Comparison of ENCODE assay signal across 10 mouse cellular contexts in the genomic region with DNA sequence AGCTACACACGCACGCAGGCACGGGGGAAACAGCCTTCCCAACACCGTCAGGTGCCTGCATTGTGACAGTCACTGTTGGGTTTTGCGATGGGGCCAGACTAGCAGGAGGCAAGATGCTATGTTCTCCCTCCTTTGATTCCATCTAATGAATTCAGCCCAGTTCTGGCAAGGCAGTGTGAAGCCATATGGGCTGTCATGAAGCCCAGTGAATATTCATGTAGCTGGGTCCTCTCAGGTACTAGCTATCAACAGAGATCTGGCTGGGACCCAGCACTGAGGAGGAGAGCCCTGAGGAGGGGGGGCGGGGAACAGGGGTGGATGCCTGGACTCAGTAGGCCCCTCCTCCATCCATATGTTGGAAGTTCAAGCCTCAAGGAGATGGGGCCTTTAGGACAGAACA.
A peak's percentile ranks its signal among the peaks of the same experiment; 100 is the strongest.
DNase-seq lines count a peak whose midpoint lies in the region; ATAC-seq lines count a peak whose summit lies in the region.
"Had no signal": no experiment of that assay in that cellular context is flagged by ENCODE, and none has a peak within 500 bp of the region (broad histone marks: within the 10 kb centered on the region; RNA-seq: fewer than 3 reads in every experiment).

No protein-coding gene starts in this region.

- H3K4me2 ChIP-seq in midbrain, embryonic 16.5 days (ENCODE audit: low read length), result no peak overlapping the region
- H3K4me2 ChIP-seq in forebrain, embryonic 16.5 days (ENCODE audit: low read length), result peak overlapping the region; percentile 9; the same call in 1 of the 2 replicates

- no peak overlapping the region for H3K9ac ChIP-seq in midbrain, embryonic 16.5 days (ENCODE audit: low read depth, low read length)
- no peak overlapping the region for H3K9ac ChIP-seq in forebrain, embryonic 16.5 days (replicated peaks; ENCODE audit: low read depth, low read length)

- 0 out of 2 replicates have a peak, but pooled peaks have one; percentile 39 for ATAC-seq in midbrain, embryonic 16.5 days
- peak; percentile 98 for ATAC-seq in forebrain, embryonic 16.5 days

- no peaks in the 10 kb centered on the region for H3K4me1 ChIP-seq in midbrain, embryonic 16.5 days (ENCODE audit: control insufficient read depth, insufficient read depth, low read length)
- H3K4me1 ChIP-seq in midbrain, embryonic 10.5 days, result no peaks in the 10 kb centered on the region
- peaks cover 13% of the 10 kb centered on the region for H3K4me1 ChIP-seq in forebrain, embryonic 16.5 days (replicated peaks; ENCODE audit: control insufficient read depth, insufficient read depth, low read length)
- no peaks in the 10 kb centered on the region for H3K4me1 ChIP-seq in heart, embryonic 10.5 days

- 50% methylated on average over 6 of the region's 6 CpGs for WGBS in midbrain, embryonic 16.5 days
- WGBS in midbrain, embryonic 10.5 days, result 87% methylated on average over 6 of the region's 6 CpGs
- 33% methylated on average over 6 of the region's 6 CpGs for WGBS in forebrain, embryonic 16.5 days
- WGBS in heart, embryonic 10.5 days, result 74% methylated on average over 6 of the region's 6 CpGs

- no peaks in the 10 kb centered on the region for H3K27me3 ChIP-seq in midbrain, embryonic 16.5 days (ENCODE audit: control insufficient read depth, insufficient read depth, low read depth, low read length)
- H3K27me3 ChIP-seq in midbrain, embryonic 10.5 days (ENCODE audit: low read depth, poor library complexity, severe bottlenecking), result no peaks in the 10 kb centered on the region
- H3K27me3 ChIP-seq in forebrain, embryonic 16.5 days (replicated peaks; ENCODE audit: control insufficient read depth, insufficient read depth, low read length), result no peaks in the 10 kb centered on the region
- H3K27me3 ChIP-seq in heart, embryonic 10.5 days (ENCODE audit: insufficient read depth, poor library complexity, severe bottlenecking), result no peaks in the 10 kb centered on the region

- H3K4me3 ChIP-seq in midbrain, embryonic 16.5 days (ENCODE audit: low read depth, low read length), result no peak overlapping the region
- no peak overlapping the region for H3K4me3 ChIP-seq in midbrain, embryonic 10.5 days
- no peak overlapping the region for H3K4me3 ChIP-seq in forebrain, embryonic 16.5 days (replicated peaks; ENCODE audit: low read length)
- no peak overlapping the region for H3K4me3 ChIP-seq in heart, embryonic 10.5 days
- H3K4me3 ChIP-seq: heart, adult 2 months had no signal

- no peaks in the 10 kb centered on the region for H3K36me3 ChIP-seq in midbrain, embryonic 16.5 days (ENCODE audit: control insufficient read depth, insufficient read depth, low read length)
- H3K36me3 ChIP-seq in midbrain, embryonic 10.5 days, result no peaks in the 10 kb centered on the region
- no peaks in the 10 kb centered on the region for H3K36me3 ChIP-seq in forebrain, embryonic 16.5 days (ENCODE audit: control insufficient read depth, insufficient read depth)
- H3K36me3 ChIP-seq in heart, embryonic 10.5 days, result no peaks in the 10 kb centered on the region

- DNase-seq in midbrain, embryonic 10.5 days (ENCODE audit: low spot score), result no peak
- peak; percentile 21 for DNase-seq in left cerebral cortex, adult 11 months (ENCODE audit: low spot score)
- DNase-seq in telencephalon, adult 2 months (ENCODE audit: low read depth, low spot score), result peak; percentile 74
- no peak for DNase-seq in natural killer cell, adult 2 months (ENCODE audit: low spot score in 2 of 2)
- no peak for DNase-seq in adrenal gland, postnatal 4 days (ENCODE audit: low spot score in 2 of 2)
- no peak for DNase-seq in heart, embryonic 10.5 days (ENCODE audit: low spot score)
- DNase-seq: heart, adult 2 months; kidney, adult 9 months had no signal

- H3K27ac ChIP-seq in midbrain, embryonic 16.5 days (ENCODE audit: low read length), result no peak overlapping the region
- H3K27ac ChIP-seq in midbrain, embryonic 10.5 days (replicated peaks), result no peak overlapping the region
- H3K27ac ChIP-seq in forebrain, embryonic 16.5 days (ENCODE audit: low read length), result peak overlapping the region; percentile 86
- no peak overlapping the region for H3K27ac ChIP-seq in heart, embryonic 10.5 days
- H3K27ac ChIP-seq: heart, adult 2 months had no signal

- peaks cover 2% of the 10 kb centered on the region; the same call in 1 of the 2 replicates for H3K9me3 ChIP-seq in midbrain, embryonic 16.5 days (replicated peaks; ENCODE audit: control insufficient read depth, low read length, poor library complexity, severe bottlenecking)
- H3K9me3 ChIP-seq in midbrain, embryonic 10.5 days (replicated peaks), result peaks cover 8% of the 10 kb centered on the region
- H3K9me3 ChIP-seq in forebrain, embryonic 16.5 days (ENCODE audit: control insufficient read depth, low read length), result peaks cover 5% of the 10 kb centered on the region; the same call in 1 of the 2 replicates
- H3K9me3 ChIP-seq in heart, embryonic 10.5 days, result peaks cover 3% of the 10 kb centered on the region

Comparison
In these comparisons a context has a peak if more than half of its experiments do, and no peak if none do; other contexts are left out.
1. DNase-seq: peak in left cerebral cortex, adult 11 months (single experiment) and telencephalon, adult 2 months (single experiment); none in midbrain, embryonic 10.5 days (single experiment), natural killer cell, adult 2 months (0 of 2), adrenal gland, postnatal 4 days (0 of 2) and heart, embryonic 10.5 days (single experiment).